Comparison of ENCODE assay signal across 16 mouse cellular contexts in the genomic region with DNA sequence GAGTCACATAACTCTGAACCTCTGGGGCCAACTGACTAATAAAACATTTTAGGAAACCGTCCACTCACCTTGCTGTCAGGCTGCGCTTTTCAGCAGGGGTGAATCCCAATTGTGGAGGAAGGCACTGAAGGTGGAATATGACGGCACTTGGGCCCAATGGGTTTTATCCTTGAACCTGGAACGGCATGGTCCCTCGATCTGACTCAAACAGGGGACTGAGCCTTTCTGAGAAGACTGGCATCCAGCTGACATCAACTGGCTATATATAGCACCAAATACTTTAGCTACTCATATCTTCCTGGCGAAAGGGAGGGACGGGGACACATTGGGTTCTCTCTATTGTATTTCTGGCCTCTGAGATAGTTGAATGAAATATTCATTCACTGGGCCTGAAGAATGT. TPM values are rescaled to one million over a fixed set of nuclear protein-coding genes. Genes with fewer than 3 reads are reported as not detected.
DNase-seq lines count a peak whose midpoint lies in the region; ATAC-seq and TF ChIP-seq lines count a peak whose summit lies in the region.
"Had no signal": no experiment of that assay in that cellular context is flagged by ENCODE, and none has a peak within 500 bp of the region (broad histone marks: within the 10 kb centered on the region; RNA-seq: fewer than 3 reads in every experiment).

A gene (minus strand): TSS at position 264 of the 400 bp plus-strand sequence.

- H3K9ac ChIP-seq in heart, postnatal 0 days (replicated peaks; ENCODE audit: low read depth, low read length): peak within 1 kb of the TSS; percentile 80
- H3K9ac ChIP-seq: lung, embryonic 15.5 days; stomach, embryonic 15.5 days had no signal

- 30% methylated on average over 7 of the region's 7 CpGs for WGBS in heart, postnatal 0 days

- H3K4me3 ChIP-seq in heart, postnatal 0 days (ENCODE audit: low read depth, low read length): peak within 1 kb of the TSS; percentile 55
- H3K4me3 ChIP-seq: lung, embryonic 15.5 days; stomach, embryonic 15.5 days had no signal

- peaks cover 13% of the 10 kb centered on the region; the same call in 1 of the 2 replicates for H3K4me1 ChIP-seq in heart, postnatal 0 days (ENCODE audit: control insufficient read depth, insufficient read depth)
- H3K4me1 ChIP-seq: lung, embryonic 15.5 days; stomach, embryonic 15.5 days had no signal

- no peaks in the 10 kb centered on the region for H3K27me3 ChIP-seq in heart, postnatal 0 days (ENCODE audit: control insufficient read depth, insufficient read depth, low read length)
- H3K27me3 ChIP-seq: CH12.LX; lung, embryonic 15.5 days; stomach, embryonic 15.5 days had no signal

- ATAC-seq in heart, postnatal 0 days (ENCODE audit: insufficient read depth, low read depth): peak; percentile 92
- ATAC-seq: forebrain, embryonic 14.5 days had no signal

- TF ChIP-seq EP300 in heart, postnatal 0 days (IDR thresholded peaks at IDR 0.05; ENCODE audit: low read depth): no peak

- H3K4me2 ChIP-seq in heart, postnatal 0 days (ENCODE audit: low read depth, low read length): peak within 1 kb of the TSS; percentile 64
- H3K4me2 ChIP-seq: lung, embryonic 15.5 days; midbrain, embryonic 11.5 days; stomach, embryonic 15.5 days had no signal

- DNase-seq in adrenal gland, adult 8-10 months: peak; percentile 19
- peak; percentile 7 for DNase-seq in adrenal gland, postnatal 25 days
- peak; percentile 96 for DNase-seq in heart, adult 11 months
- peak; percentile 93 for DNase-seq in heart, postnatal 0 days (ENCODE audit: low spot score)
- DNase-seq in urinary bladder, postnatal 10 days (ENCODE audit: low spot score): no peak
- no peak for DNase-seq in right cerebral cortex, adult 18-20 months
- DNase-seq in spleen, postnatal 4 days (ENCODE audit: low spot score in 2 of 2): no peak
- DNase-seq: cerebellum, adult 2 months; kidney, adult 2 months; retina, postnatal 1 day had no signal

- TF ChIP-seq CTCF in heart, postnatal 0 days (IDR thresholded peaks at IDR 0.05; ENCODE audit: low read depth): no peak

- no peaks in the 10 kb centered on the region for H3K36me3 ChIP-seq in heart, postnatal 0 days (replicated peaks; ENCODE audit: control insufficient read depth, insufficient read depth, low read length)
- H3K36me3 ChIP-seq: lung, embryonic 15.5 days; stomach, embryonic 15.5 days had no signal

- H3K9me3 ChIP-seq in heart, postnatal 0 days (replicated peaks; ENCODE audit: control insufficient read depth, low read length): no peaks in the 10 kb centered on the region
- H3K9me3 ChIP-seq: lung, embryonic 15.5 days; stomach, embryonic 15.5 days had no signal

- H3K27ac ChIP-seq in heart, postnatal 0 days (ENCODE audit: low read depth): peak within 1 kb of the TSS; percentile 97
- H3K27ac ChIP-seq: lung, embryonic 15.5 days; stomach, embryonic 15.5 days had no signal

RNA-seq across cellular contexts. Expression of the gene that starts here (rescaled TPM):
- total RNA-seq in adrenal gland, adult 8-10 months (2022): under 1 TPM in 2 of 4 experiments, not detected in 2; 0.30 to 0.59 TPM
- total RNA-seq in adrenal gland, postnatal 25 days (2021): not detected in 2 replicates
- 346 and 521 TPM in 2 replicates for total RNA-seq in heart, postnatal 0 days (2014; rRNA removed; ENCODE audit: low replicate concordance)
- polyA plus RNA-seq in heart, postnatal 0 days (2015; fragmentation: Nextera tagmentation; extraction: Ambion mirVana): 574 and 591 TPM in 2 replicates
- total RNA-seq: CH12.LX; granulocyte monocyte progenitor cell, adult 5-6 weeks had no signal
- polyA plus RNA-seq: forebrain, embryonic 14.5 days; midbrain, embryonic 11.5 days had no signal

Comparison
In these comparisons a context has a peak if more than half of its experiments do, and no peak if none do; other contexts are left out.
1. RNA of the gene that starts here (total RNA-seq): 346 to 521 TPM in heart, postnatal 0 days; 0.30 to 0.59 TPM in adrenal gland, adult 8-10 months and not detected in adrenal gland, postnatal 25 days; every median in the first group is over 100 times any median in the second.
2. Peak in DNase-seq in adrenal gland, adult 8-10 months; RNA of the gene not detected or under 1 TPM.
3. Peak in DNase-seq in adrenal gland, postnatal 25 days; RNA of the gene not detected or under 1 TPM.
4. DNase-seq: peak in heart, adult 11 months (single experiment) and heart, postnatal 0 days (single experiment); none in urinary bladder, postnatal 10 days (single experiment), right cerebral cortex, adult 18-20 months (single experiment) and spleen, postnatal 4 days (0 of 2).